Mouse (Mus musculus) ES-Bruce4 (cell line): Measurements from ENCODE around the gene Tbc1d2.

ENCODE experiments used
- CTCF ChIP-seq: IDR thresholded peaks from one replicate; pipeline ENCODE4 v1.8.1; 2011; ENCODE audit warnings: low read depth, low read length
- POLR2A ChIP-seq: IDR thresholded peaks from one replicate; pipeline ENCODE4 v1.8.1; 2011; ENCODE audit warnings: low read length; ENCODE audit not compliant: insufficient read depth

DNA sequence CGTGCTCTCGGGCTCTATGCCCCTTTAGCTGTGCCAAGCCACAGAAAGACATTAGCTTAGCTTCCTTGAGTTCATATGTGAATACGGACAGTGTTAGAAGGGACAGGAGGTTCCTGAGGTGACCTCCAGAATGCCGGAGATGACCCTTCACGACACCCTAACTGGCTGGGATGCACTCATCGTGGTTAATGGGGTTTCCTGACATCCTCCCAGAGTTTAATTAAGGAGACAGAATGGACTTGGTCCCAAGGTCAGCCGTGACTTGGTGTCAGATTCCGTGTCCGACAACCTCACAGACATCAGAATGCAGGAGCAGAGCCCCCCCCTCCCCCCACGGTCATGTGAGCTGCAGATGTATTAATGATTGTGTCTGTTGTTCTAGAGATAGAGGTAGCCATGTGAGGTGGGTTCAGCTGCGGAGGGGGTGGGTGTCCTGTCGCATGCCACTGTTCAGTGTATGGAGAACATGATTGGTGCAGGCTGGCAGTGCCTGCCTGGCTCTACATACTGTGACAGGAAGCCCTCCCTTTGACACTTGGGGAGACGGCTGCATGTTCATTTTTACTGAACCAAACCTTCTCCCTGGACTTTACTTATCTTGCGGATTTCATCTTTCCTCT is 38.3 kb upstream of the Tbc1d2 start:
- TF ChIP-seq CTCF (no peak), POLR2A (no peak)
